Mouse (Mus musculus) midbrain, embryonic 11.5 days (tissue): ENCODE measurements around the gene Cnpy3. TPM values are rescaled to one million over a fixed set of nuclear protein-coding genes. Genes with fewer than 3 reads are reported as not detected.

Source experiments
- ATAC-seq: fragments of 200-750 bp; cut with Nextera tagmentation; 2 replicates; pipeline ENCODE4 v1.8.0; 2017; ENCODE audit warnings: moderate TSS enrichment, moderate library complexity; ENCODE audit not compliant: low FRiP score
- DNase-seq: peaks from one replicate; pipeline ENCODE4 v3.0.0; 2015; ENCODE audit warnings: low spot score; ENCODE audit errors: missing footprints
- H3K27ac ChIP-seq: fragments of 300-500 bp; sonication (generic); 2 replicates; pipeline ENCODE4 v1.5.1; 2014; ENCODE audit warnings: low read depth, low read length
- H3K27me3 ChIP-seq: fragments of 300-500 bp; sonication (generic); 2 replicates; pipeline ENCODE4 v1.6.1; 2014; ENCODE audit warnings: mild to moderate bottlenecking, low read length, moderate library complexity, mixed read lengths; ENCODE audit not compliant: control insufficient read depth, insufficient read depth
- H3K36me3 ChIP-seq: fragments of 300-500 bp; sonication (generic); 2 replicates; pipeline ENCODE4 v1.6.1; 2014; ENCODE audit warnings: mild to moderate bottlenecking, low read length, moderate library complexity, mixed read lengths; ENCODE audit not compliant: control insufficient read depth, insufficient read depth
- H3K4me1 ChIP-seq: fragments of 300-500 bp; sonication (generic); 2 replicates; pipeline ENCODE4 v1.6.1; 2014; ENCODE audit warnings: low read length; ENCODE audit not compliant: control insufficient read depth, insufficient read depth
- H3K4me2 ChIP-seq: fragments of 300-500 bp; sonication (generic); 2 replicates; pipeline ENCODE4 v1.6.1; 2014; ENCODE audit warnings: mild to moderate bottlenecking, moderate library complexity
- H3K4me3 ChIP-seq: fragments of 300-500 bp; sonication (generic); 2 replicates; pipeline ENCODE4 v1.5.1; 2014; ENCODE audit warnings: low read depth, low read length
- H3K9ac ChIP-seq: fragments of 300-500 bp; sonication (generic); 2 replicates; pipeline ENCODE4 v1.6.1; 2014; ENCODE audit warnings: low read length
- H3K9me3 ChIP-seq: fragments of 300-500 bp; sonication (generic); 2 replicates; pipeline ENCODE4 v1.6.1; 2016; ENCODE audit warnings: low read length; ENCODE audit not compliant: control insufficient read depth
- WGBS: fragments of 180-500 bp; shearing (Covaris S2); extraction: QIAGEN DNeasy Blood & Tissue Kit; methylation state at CpG from one replicate; pipeline ENCODE4 v1.1.7; 2014; 5-methylcytosine and 5-hydroxymethylcytosine counted together
- polyA plus RNA-seq: library from polyadenylated mRNA; unstranded; fragments of >200 nt; fragmentation: Nextera tagmentation; extraction: Ambion mirVana; gene quantifications from 2 replicates; pipeline ENCODE4 v1.2.1, GENCODE M21; 2014

Gene Cnpy3
- polyA plus RNA-seq, 1 experiment from 2014 or later: 56.3 TPM

DNA sequence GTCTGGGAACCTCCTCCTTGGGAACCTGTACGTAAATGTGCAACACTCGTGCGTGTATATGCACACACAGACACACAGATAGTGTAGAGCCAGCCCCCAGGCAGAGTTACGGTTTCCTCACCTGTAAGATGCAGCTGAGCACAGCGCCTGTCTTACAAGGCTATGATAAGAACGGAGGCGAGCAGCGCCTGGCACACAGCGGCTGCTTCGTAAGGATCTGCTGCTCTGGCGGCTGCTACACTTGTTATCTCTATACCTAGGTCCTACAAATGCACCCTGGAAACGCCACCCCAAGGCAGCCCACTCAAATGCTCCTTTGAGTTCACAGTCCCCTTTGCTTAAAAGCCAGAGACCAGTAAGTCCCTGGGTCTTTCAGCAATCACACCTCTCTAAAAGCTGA, 61.3 kb downstream of the Cnpy3 start:
- no peak overlapping the region for H3K27ac ChIP-seq
- no peak overlapping the region for H3K4me3 ChIP-seq
- ATAC-seq (no peak), DNase-seq (no peak)
- H3K4me2 ChIP-seq: no peak overlapping the region
- no peak overlapping the region for H3K9ac ChIP-seq
- peaks cover 11% of the 10 kb centered on the region for H3K36me3 ChIP-seq
- H3K27me3 ChIP-seq: no peaks in the 10 kb centered on the region
- 97% methylated on average over 12 of the region's 12 CpGs for WGBS
- no peaks in the 10 kb centered on the region for H3K4me1 ChIP-seq
- no peaks in the 10 kb centered on the region for H3K9me3 ChIP-seq

DNA sequence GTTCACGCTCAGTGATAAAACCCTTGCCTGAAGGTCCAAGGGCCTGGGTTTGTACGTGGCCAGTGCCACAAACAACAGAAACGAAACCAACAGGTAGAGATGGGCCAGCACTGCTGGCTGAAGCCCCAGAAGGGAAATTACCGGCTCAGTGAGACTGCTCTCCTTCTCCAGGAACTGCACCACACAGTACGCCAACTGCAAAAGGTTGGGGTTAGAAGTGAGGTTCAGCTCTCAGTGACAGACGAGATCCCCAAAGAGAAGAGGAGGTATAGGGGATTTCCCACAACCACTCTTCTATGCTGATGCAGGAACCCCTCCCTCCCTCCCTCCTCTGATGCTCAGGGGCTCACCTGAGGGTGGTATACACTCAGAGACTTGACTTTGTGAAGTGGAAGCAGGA, 66.1 kb downstream of the Cnpy3 start:
- Histone ChIP-seq H3K27me3 (no peaks in the 10 kb centered on the region), H3K9ac (no peak overlapping the region), H3K4me2 (no peak overlapping the region), H3K9me3 (no peaks in the 10 kb centered on the region), H3K4me3 (no peak overlapping the region), H3K4me1 (peaks cover 8% of the 10 kb centered on the region), H3K36me3 (peaks cover 24% of the 10 kb centered on the region), H3K27ac (no peak overlapping the region)
- ATAC-seq: no peak
- 93% methylated on average over 6 of the region's 6 CpGs for WGBS
- DNase-seq: no peak

Other genes starting within 250 kb of the Cnpy3 start
- 2.6 and 4.1 TPM in 2 replicates for gene Cul9, start 205.8 kb downstream of the Cnpy3 start, polyA plus RNA-seq
- 3.6 and 6.0 TPM in 2 replicates for gene Srf, start 196.0 kb downstream of the Cnpy3 start, polyA plus RNA-seq
- 16.7 and 19.5 TPM in 2 replicates for gene Ptk7, start 122.7 kb downstream of the Cnpy3 start, polyA plus RNA-seq
- gene Klc4, start 106.2 kb downstream of the Cnpy3 start, polyA plus RNA-seq: 26.6 and 29.8 TPM in 2 replicates
- 97.8 and 100 TPM in 2 replicates for gene Mrpl2, start 106.0 kb downstream of the Cnpy3 start, polyA plus RNA-seq
- gene Cul7, start 101.9 kb downstream of the Cnpy3 start, polyA plus RNA-seq: 26.2 and 26.8 TPM in 2 replicates
- gene Rrp36, start 77.9 kb downstream of the Cnpy3 start, polyA plus RNA-seq: 53.4 and 60.0 TPM in 2 replicates
- 185 and 192 TPM in 2 replicates for gene Mea1, start 73.4 kb downstream of the Cnpy3 start, polyA plus RNA-seq
- 103 and 109 TPM in 2 replicates for gene Klhdc3, start 71.3 kb downstream of the Cnpy3 start, polyA plus RNA-seq
- gene Ppp2r5d, start 47.1 kb downstream of the Cnpy3 start, polyA plus RNA-seq: 106 and 110 TPM in 2 replicates
- 12.8 and 16.5 TPM in 2 replicates for gene Pex6, start 40.8 kb downstream of the Cnpy3 start, polyA plus RNA-seq
- 0.37 and 0.82 TPM in 2 replicates for gene Gnmt, start 23.0 kb downstream of the Cnpy3 start, polyA plus RNA-seq
- 0.48 and 0.70 TPM in 2 replicates for gene Ptcra, start 11.5 kb upstream of the Cnpy3 start, polyA plus RNA-seq
- gene 2310039H08Rik, start 20.4 kb upstream of the Cnpy3 start, polyA plus RNA-seq: 55.0 and 57.9 TPM in 2 replicates
- gene Rpl7l1, start 30.5 kb upstream of the Cnpy3 start, polyA plus RNA-seq: 170 and 179 TPM in 2 replicates
- 5.8 and 6.4 TPM in 2 replicates for gene Bicral, start 106.3 kb upstream of the Cnpy3 start, polyA plus RNA-seq
- gene Tbcc, start 138.5 kb upstream of the Cnpy3 start, polyA plus RNA-seq: 72.7 and 76.2 TPM in 2 replicates
- gene Prph2, start 158.2 kb upstream of the Cnpy3 start, polyA plus RNA-seq: not detected in 2 replicates